Mouse (Mus musculus) neutrophil, adult 59 days (primary cell): ENCODE measurements around the gene Sash1. TPM values are rescaled to one million over a fixed set of nuclear protein-coding genes. Genes with fewer than 3 reads are reported as not detected.

Experiments used
- total RNA-seq, 2 experiments: library from RNA; stranded (reverse); gene quantifications; 1 replicate in 1 of 2; 2 replicates in 1 of 2; pipeline ENCODE4 v1.2.4; 2023

Sash1 gene
- total RNA-seq, result 1 to 10 TPM; 3.1 to 3.6 TPM

GRCm38 (mm10) chr10:8885630-8886527, at the start of gene Sash1:
Sash1 (minus strand) TSS chr10:8886070.

